Mouse (Mus musculus): ENCODE measurements around the gene Gpn1.

Gpn1 gene

DNA sequence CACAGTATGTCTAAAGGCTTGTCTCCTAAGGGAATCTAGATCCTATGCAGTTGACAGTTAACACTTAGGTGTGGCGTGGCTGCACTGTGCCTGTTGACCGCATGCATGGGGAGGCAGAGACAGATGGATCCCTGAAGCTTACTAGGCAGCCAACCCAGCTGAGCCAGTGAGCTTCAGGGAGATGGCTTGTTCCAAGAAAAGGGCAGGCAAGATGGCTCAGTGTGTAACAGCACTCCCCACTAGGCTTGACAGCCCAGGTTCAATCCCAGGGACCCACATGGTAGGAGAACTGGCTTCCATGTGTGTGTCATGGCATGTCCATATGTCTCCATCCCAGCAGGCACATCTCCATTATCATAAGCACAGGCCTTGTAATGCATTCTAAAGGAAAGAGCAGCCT lies 65.8 kb downstream of the Gpn1 start:
- no peak for DNase-seq (ENCODE audit: low spot score)

DNA sequence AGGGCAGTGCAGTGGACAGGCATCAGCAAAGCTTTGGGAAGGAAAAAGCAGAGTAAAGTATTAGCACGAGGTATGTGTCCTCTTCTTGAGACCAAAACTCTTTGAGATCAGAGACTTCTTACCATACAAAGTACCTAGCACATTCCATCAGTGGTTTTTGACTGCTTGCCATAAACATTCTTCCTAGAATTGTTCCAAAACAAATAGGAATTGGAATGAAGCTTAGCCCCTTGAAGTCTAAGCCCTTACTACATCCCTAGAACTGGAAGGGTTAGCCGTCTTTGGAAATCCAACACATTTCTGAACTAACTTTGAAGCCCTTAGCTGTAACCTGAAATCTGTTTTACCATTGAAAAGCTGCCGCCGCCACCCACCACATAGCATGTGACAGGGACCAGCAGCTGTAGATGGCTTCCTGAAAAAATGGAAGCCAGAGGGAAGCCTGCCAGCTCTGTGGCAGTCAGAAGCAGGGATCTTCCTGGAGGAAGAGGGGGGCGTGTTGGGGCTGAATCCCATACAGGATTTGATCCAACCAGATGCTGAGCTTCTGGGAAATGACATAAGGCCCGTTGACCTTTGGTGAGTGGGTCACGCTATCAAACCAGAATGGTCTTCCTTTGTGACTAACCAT lies 67.6 kb downstream of the Gpn1 start:
- DNase-seq (ENCODE audit: low spot score): no peak

Measured in urinary bladder, postnatal 14 days (tissue).